Mouse (Mus musculus) lung, postnatal 4 days (tissue): ENCODE results near the gene Olfr198.
"Not testable (repeated sequence)": the region's sequence is repeated elsewhere in the genome, so short reads cannot be mapped to it uniquely, and the experiment has no call there.

ENCODE experiments used
- DNase-seq, 2 experiments: peaks; one replicate each; pipeline ENCODE4 v3.0.0; 2021

Olfr198 gene

DNA sequence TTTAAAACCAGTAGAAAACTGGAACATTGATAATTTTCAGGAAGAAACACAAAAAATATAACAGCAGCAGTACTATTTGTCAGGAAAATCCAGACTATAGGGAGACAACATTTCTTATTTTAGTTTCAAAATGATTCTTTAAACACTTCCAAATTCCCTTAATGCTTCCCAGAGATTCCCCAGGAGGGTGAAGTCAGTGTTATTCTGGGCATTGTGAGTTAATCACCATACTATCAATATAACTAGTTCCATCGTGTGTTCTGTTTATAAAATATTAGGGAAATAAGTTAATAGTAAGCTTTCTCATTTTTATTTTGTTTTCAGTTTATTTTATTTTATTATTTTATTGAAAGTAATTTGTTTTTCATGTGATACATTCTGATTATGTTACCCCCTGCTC lies at the start of gene Olfr198:
TSS of gene Olfr198 (minus strand) at position 101 of the 400 bp plus-strand sequence.
- not testable (repeated sequence) for DNase-seq

DNA sequence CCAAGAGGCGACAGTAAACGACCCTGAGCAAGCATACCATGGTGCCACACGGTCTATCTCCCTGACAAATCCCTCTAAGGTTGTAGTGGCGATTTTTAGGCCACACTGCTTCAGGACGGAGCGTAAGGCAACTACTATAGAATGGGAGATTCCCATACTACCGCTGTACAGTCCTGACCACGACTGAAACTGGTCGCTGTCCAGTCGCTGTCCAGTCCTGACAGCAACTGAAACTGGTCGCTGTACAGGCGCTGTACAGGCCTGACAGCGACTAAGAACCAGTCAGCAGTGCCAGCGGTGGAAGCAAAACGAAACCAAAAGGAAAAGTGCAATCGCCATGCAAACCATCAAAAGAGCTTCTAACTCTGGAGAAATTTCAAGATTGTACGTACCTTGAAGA lies 46.4 kb upstream of the Olfr198 start:
- no peak for DNase-seq

DNA sequence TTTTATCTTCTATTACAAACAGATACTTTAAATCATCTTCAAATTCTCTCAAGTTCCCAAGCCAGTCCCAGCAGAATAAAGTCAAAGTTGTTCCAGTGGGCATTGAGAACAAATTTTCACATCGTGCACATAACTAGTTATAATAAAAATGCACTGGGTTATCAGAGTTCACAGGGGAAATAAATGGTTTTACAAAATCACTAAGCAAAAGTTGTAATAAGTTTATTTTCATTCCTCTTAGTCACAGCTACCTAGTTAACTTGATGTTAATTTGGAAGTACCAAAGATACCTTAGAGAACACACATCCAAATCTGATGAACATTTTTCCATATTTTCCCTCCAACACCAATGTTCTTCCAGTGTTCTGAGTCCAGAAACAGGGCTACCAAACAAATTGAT lies 16.3 kb upstream of the Olfr198 start, which contains the start of gene Olfr199:
TSS of gene Olfr199 (minus strand) at position 101 of the 400 bp plus-strand sequence.
- not testable (repeated sequence) for DNase-seq

DNA sequence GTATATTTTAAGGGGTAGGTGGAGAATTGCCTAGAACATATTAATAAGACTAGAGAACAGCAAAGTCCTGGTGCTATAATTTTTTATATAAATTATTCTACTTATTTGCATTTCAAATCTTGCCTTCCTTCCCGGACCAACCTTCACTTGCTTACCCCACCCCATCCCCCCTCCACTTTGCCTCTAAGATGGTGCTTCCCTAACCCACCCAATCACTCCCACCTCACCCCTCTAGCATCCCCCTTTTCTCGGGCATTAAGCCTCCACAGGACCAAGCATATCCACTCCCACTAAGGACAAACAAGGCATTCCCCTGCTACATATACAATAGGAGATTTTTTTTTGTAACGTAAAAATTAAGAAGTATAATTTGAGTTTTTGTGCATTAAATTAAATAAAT lies 14.5 kb upstream of the Olfr198 start:
- DNase-seq: not testable (repeated sequence)

DNA sequence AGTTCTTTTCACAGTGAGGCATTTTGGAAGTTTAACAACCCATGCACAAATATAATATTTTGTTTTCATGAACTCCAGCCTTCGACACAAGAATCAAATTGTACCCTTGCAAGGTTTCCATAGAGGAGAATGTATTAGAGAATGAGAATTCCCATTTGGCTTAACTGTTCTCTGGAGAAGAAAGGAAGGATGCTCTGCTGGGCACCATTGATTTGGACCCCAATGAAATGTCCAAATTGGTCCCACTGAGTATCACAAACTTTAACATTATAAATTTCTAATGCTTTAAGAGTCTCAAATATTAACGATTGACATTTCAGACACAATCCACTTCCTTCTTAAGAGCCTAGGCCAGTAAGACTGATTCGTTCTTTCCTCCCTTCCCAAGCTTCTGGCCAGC lies 33.0 kb downstream of the Olfr198 start, which contains the start of gene Olfr196:
TSS of gene Olfr196 (minus strand) at position 101 of the 400 bp plus-strand sequence.
- no peak for DNase-seq

DNA sequence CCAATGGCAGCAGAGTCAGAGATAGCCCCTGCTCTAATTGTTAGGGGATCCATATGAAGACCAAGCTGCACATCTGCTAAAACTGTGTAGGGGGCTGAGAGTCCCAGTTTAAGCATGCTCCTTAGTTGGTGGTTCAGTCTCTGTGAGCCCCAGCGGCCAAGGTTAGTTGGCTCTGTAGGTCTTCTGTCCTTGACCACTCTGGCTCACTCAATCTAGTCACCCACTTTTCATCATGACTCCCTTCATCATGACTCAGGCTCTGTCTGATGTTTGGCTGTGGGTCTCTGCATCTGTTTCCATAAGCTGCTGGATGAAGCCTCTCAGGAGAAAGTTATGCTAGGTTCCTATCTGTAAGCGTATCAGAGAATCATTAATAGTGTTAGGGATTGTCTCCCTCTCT lies 51.3 kb downstream of the Olfr198 start:
- no peak for DNase-seq
